Mouse (Mus musculus) liver, adult 2 months (tissue): ENCODE data around the gene Snd1.

Experiments
- CTCF ChIP-seq: fragments of 200-500 bp; IDR thresholded peaks from 2 replicates; pipeline ENCODE4 v1.5.1; 2011; ENCODE audit warnings: low read depth, low read length, control low read depth
- POLR2A ChIP-seq: fragments of 200-500 bp; IDR thresholded peaks from 2 replicates; pipeline ENCODE4 v1.6.1; 2011; ENCODE audit warnings: low read length, control low read depth; ENCODE audit not compliant: insufficient read depth; ENCODE audit errors: extremely low read depth

DNA sequence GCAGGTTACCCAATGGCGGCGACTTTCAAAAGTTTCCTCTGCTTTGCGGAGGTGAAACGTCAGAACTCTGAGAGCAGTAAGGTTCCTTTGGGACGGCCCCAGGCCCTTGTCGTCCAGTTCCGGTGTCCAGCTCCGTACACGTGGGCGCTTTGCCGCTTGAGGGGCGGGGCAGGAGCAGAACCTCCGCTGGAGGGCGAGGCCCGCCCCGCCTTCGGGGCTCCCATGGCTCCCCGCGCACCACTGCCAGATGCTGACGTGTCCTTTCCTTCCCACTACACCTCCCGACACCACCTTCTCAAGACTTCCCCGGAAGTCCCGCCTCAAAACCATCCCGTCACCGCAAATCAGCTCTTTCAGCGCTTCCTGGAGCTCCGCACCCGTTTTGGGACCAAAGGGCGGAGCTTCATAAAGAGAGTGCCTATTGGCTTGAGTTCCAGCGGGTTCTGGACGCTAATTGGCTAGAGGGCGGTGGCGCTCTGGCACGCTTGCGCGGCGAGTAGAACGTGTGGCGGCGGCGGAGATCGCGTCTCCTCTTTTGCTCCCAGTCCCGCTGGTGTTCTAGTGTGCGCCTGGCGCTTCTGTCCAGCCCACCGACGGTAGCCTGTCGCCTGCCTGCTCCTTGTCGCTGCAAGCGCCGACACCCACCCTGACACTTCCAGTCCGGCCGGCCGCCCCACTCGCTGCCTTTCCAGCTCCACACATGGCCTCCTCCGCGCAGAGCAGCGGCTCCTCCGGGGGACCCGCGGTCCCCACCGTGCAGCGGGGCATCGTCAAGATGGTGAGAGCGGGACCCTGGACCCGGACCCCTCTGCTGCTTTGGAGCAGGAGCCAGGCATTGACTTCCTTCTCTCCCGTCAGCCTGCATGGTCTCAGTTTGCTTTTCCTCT lies 5.2 kb downstream of the Snd1 start:
- TF ChIP-seq CTCF (no peak), POLR2A (peak; percentile 85)
